Mouse (Mus musculus): ENCODE measurements around the gene Epha4.

Gene Epha4

DNA sequence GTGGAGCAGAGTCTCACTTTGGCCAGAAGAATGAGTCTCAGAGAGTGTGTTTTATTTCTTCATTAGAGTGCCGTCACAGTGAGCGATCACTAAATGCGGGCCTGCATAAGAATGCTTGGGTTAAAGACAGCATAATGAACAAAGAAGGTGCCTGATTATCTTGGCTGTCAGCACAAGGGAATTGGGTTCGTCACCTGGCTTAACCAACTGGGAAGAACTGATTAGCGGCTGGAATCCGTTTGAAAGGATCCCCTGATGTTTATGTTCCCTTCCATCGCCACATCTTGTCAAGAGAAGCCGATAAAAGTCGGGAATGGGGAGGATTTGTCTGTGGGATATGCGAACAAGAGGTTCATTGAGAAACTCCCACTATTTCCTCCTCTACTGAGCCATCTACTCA, 74.4 kb downstream of the Epha4 start:
- DNase-seq: no peak

- no peak for DNase-seq
These were observed 75.4 kb downstream of the Epha4 start for GRCm38 (mm10) chr1:77439383-77440074.

- no peak for DNase-seq
These were observed 76.2 kb downstream of the Epha4 start for GRCm38 (mm10) chr1:77438639-77439038.

- DNase-seq: no peak
These were observed 76.8 kb downstream of the Epha4 start for GRCm38 (mm10) chr1:77437881-77438610.

GRCm38 (mm10) chr1:77435045-77435444, 79.8 kb downstream of the Epha4 start:
- DNase-seq: no peak

DNA sequence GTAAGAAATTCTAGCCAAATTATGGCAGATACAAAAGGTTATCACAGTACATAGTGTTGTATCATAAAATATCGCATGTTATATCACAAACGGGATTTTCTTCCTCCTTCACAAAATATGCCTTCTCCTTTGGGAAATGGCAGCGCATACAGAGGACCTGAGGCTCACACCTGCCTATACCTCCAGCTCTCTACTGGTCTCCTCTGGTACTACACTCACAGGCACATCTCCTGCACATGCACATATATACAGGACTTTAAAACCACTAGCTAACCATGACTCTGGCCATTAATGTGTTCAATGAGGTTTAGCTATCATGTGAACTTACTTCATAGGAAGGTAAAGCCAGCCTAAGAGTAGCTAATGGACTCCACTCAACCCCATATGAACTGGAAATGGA, 81.7 kb downstream of the Epha4 start:
- no peak for DNase-seq

DNA sequence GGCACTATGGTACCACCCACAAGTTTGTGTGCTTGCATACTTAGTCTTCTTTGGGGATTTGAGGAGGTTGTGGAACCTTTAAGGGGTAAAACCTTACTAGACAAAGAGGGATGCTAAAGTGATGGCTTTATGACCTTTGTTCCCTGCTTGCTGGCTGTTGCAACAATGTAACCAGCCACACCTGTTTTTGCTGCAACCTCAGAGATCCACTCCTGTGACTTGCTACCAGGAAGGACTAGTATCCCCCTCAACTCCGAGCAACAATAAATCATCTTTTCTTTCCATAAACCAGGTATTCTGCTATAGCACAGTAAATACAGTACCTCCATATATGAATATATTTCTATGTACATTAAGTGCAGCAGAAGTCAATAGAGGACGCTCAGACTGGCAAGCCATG, 82.4 kb downstream of the Epha4 start:
- no peak for DNase-seq

DNA sequence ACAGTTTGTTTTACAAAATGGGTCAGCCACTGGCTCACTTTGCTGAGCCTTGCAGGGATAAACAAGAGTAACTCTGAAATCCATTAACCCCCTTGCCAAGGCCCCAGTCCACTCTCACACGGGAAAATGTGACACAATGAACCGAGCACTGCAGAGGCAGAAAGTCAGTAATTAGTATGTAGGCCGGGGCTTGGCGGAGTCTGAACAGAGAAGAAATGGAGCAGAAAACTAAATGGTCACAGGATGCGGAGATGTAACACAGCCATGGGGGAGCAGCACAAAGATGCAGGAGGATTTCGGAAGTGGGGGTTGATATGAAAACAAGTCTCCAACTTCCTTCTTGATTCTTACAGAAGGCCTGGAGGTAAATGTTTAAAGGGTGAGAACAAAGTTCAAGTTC, 85.7 kb downstream of the Epha4 start:
- peak; percentile 26 for DNase-seq

GRCm38 (mm10) chr1:77426956-77427355, 87.9 kb downstream of the Epha4 start:
- no peak for DNase-seq

GRCm38 (mm10) chr1:77425171-77425570, 89.7 kb downstream of the Epha4 start:
- DNase-seq: no peak

- no peak for DNase-seq
These were observed 93.8 kb downstream of the Epha4 start for GRCm38 (mm10) chr1:77421081-77421480.

DNA sequence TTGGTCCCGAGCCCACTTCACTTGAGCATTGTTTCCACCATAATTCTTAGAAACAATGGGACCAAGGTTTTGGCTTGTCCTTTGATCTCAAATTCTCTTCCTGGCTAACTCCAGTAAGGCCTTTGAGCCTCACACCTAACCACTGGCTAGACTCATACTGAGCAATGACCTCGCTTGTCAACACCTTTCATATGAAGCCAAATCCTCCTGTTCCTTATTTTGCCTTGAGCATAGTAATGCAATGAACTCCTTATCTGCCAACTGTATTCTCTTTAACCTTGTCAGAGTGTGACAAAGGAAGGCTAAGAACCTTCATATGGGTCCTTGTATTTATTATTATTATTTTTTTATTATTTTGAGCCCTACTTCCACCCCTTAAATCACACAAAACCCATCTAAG, 94.5 kb downstream of the Epha4 start:
- no peak for DNase-seq

GRCm38 (mm10) chr1:77416872-77417271, 98.0 kb downstream of the Epha4 start:
- DNase-seq: no peak

GRCm38 (mm10) chr1:77412871-77413669, 101.8 kb downstream of the Epha4 start:
- no peak for DNase-seq

DNA sequence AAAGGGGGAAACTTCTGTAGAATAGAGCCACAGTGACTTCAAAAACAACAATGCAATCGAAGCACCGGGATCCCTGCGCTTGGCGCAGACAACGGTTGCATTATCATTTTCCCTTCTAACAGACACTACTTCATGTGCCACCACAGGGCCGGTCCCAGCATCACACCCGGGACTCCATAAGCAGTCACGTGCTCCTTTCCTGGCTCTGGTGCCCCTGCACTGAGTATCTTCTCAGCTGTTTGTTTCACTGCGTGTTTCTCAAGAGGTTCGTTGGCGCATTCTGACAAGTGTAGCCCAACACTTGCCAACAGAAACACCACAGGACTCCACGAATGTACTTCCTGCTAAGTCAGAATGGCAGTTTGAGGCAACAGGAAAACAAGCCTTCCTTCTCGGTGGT, 102.6 kb downstream of the Epha4 start:
- DNase-seq: no peak

GRCm38 (mm10) chr1:77411222-77411621, 103.7 kb downstream of the Epha4 start:
- DNase-seq: no peak

DNA sequence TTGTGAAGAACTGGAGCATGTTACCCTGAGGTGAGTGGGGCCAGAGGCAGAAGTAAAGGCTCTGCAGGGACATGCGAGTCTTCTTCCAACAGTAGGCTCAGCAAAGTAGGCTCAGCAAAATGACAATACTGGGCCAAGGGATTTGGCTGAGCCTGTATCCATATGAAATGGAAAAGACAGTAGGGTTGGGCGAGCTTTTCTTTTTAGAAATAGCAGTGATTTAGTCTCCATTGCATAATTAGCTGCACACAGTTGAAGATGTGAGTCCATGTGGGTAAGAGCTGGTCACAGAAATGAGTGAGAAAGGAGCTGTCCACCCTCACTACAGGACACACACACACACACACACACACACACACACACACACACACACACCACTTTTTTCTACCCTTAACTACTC, 104.2 kb downstream of the Epha4 start:
- DNase-seq: no peak

DNA sequence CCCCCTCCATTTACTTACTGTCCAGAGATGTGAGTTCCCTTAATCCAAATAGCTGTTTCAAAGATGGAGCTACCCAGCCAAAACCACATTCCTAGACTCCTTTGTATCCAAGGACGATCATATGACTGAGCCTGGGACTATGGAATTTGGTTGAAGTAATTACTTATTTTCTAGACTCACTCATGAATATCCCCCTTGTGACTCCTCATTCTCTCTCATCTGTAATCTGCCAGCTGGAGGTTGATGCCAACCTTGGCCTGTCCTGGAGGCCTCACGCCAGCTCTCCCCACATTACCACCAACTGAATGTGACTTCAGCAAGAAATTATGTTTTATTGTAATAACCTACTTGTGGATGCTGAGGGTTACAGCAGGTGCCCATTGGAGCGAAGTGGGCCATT, 104.7 kb downstream of the Epha4 start:
- no peak for DNase-seq

DNA sequence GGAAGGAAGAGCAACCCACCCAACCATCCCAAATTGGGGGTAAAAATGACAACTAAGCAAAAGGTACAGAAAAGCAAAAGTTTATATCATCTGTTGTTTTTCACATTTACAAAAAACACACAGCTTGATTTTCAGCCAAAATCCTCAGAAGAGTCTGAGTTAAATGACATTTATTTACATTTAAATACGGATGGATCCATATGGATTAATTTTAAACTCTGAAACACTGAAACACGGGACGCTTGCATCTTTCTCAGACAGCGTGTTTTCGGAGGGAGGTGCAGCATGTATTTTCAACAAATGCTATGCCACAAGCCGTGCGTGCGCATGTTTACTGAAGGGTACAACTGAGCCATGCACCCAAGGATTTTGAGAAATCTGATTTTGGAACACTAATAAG, 105.4 kb downstream of the Epha4 start:
- DNase-seq: no peak

- DNase-seq: no peak
These were observed 107.5 kb downstream of the Epha4 start for GRCm38 (mm10) chr1:77407417-77407816.

GRCm38 (mm10) chr1:77406631-77407030, 108.3 kb downstream of the Epha4 start:
- no peak for DNase-seq

- DNase-seq: no peak
These were observed 110.4 kb downstream of the Epha4 start for GRCm38 (mm10) chr1:77404537-77404936.

GRCm38 (mm10) chr1:77402942-77403341, 111.9 kb downstream of the Epha4 start:
- no peak for DNase-seq

DNA sequence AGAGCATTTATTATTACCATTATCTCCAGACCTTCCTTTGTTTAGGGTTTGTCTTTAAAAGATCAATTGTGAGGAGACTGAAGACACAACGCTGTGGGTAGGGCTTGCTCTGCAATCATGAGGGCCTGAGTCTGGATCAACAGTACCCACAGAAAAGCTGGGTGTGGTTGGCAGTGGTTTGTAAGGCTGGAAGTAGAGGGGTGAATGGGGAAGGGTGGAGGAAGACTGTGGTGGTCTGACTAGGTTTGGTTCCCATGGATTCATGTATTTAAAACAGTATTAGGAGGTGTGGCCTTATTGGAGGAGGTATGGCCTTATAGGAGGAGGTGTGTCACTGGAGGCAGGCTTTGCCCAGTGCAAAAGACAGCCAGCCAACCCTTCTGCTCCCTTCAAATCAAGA, 113.4 kb downstream of the Epha4 start:
- no peak for DNase-seq
